Comparison of ENCODE assay signal across 10 mouse cellular contexts in the genomic region with DNA sequence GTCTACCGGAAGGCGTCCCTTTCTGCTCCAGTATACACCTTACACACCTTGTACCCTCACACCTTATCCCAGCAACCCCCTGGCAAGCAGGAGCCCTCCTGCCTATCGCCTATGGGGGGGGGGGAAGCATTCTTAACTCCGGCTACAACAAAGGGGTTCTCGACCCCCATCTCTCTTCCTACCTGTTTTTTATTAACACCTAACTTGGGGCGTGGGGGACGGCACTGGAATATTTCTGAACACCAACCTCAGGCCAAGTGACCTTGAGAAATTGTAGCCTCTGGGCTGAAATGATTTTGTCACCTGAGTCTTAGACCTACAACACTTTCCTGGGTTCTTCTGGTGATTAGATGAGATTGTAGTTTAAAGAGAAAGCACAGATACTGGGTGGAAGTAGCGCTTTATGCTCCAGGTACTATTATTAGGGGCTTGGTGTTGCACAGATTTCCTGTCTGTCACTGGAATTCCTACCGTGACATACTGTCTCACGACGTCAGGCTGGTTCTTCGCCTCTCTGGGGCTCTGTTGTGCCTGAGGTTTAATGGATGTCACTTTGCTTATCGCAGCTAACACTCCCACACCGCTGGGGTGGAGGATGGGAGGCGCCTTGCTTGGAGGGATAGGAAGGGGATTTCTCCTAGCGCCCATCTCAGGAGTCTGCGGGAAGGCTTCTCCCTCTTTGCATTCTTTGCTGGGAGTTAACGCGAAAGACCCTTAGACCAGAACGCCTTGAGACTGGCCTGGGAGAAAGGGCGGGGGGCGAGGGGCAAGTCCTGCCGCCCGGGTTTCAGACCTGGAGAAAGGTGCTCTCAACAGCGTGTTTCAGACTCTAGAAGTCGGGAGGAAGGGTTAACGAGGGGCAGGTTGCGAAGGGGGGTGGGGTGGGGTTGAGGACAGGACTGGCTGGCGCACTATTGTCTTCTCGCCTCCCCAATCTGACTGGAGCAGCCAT. TPM values are rescaled to one million over a fixed set of nuclear protein-coding genes. Genes with fewer than 3 reads are reported as not detected.
DNase-seq lines count a peak whose midpoint lies in the region; ATAC-seq and TF ChIP-seq lines count a peak whose summit lies in the region.
"Had no signal": no experiment of that assay in that cellular context is flagged by ENCODE, and none has a peak within 500 bp of the region (broad histone marks: within the 10 kb centered on the region; RNA-seq: fewer than 3 reads in every experiment).

No protein-coding gene starts in this region.

- H3K4me1 ChIP-seq in liver, embryonic 11.5 days (replicated peaks; ENCODE audit: control insufficient read depth, insufficient read depth, low read length) = peaks cover 15% of the 10 kb centered on the region
- H3K4me1 ChIP-seq in embryonic facial prominence, embryonic 14.5 days (ENCODE audit: control insufficient read depth, insufficient read depth, low read length) = peaks cover 21% of the 10 kb centered on the region
- peaks cover 4% of the 10 kb centered on the region; the same call in 1 of the 2 replicates for H3K4me1 ChIP-seq in hindbrain, postnatal 0 days (ENCODE audit: insufficient read depth, low read length)
- peaks cover 25% of the 10 kb centered on the region; the same call in 1 of the 2 replicates for H3K4me1 ChIP-seq in neural tube, embryonic 14.5 days (ENCODE audit: control insufficient read depth, insufficient read depth, low read length)

- H3K4me3 ChIP-seq in liver, embryonic 11.5 days (ENCODE audit: low read depth, low read length) = no peak overlapping the region; the same call in 1 of the 2 replicates
- no peak overlapping the region for H3K4me3 ChIP-seq in embryonic facial prominence, embryonic 14.5 days (ENCODE audit: low read depth, low read length)
- peak overlapping the region; percentile 48 for H3K4me3 ChIP-seq in hindbrain, postnatal 0 days (ENCODE audit: low read length)
- peak overlapping the region; percentile 44 for H3K4me3 ChIP-seq in neural tube, embryonic 14.5 days (ENCODE audit: low read depth, low read length)

- peak overlapping the region; percentile 31 for H3K4me2 ChIP-seq in liver, embryonic 11.5 days
- H3K4me2 ChIP-seq in embryonic facial prominence, embryonic 14.5 days (ENCODE audit: low read depth, low read length) = peak overlapping the region; percentile 58
- H3K4me2 ChIP-seq in hindbrain, postnatal 0 days (ENCODE audit: low read depth, low read length) = peak overlapping the region; percentile 59
- peak overlapping the region; percentile 67 for H3K4me2 ChIP-seq in neural tube, embryonic 14.5 days (ENCODE audit: low read depth, low read length)

- H3K9me3 ChIP-seq in liver, embryonic 11.5 days (ENCODE audit: control insufficient read depth, low read length) = no peaks in the 10 kb centered on the region
- no peaks in the 10 kb centered on the region for H3K9me3 ChIP-seq in embryonic facial prominence, embryonic 14.5 days (ENCODE audit: control insufficient read depth, low read length)
- no peaks in the 10 kb centered on the region for H3K9me3 ChIP-seq in hindbrain, postnatal 0 days (ENCODE audit: low read length)
- no peaks in the 10 kb centered on the region for H3K9me3 ChIP-seq in neural tube, embryonic 14.5 days (ENCODE audit: control insufficient read depth, low read length)

- H3K9ac ChIP-seq in liver, embryonic 11.5 days (ENCODE audit: low read depth, low read length) = no peak overlapping the region
- no peak overlapping the region; the same call in 1 of the 2 replicates for H3K9ac ChIP-seq in embryonic facial prominence, embryonic 14.5 days (ENCODE audit: low read depth, low read length)
- H3K9ac ChIP-seq in hindbrain, postnatal 0 days (replicated peaks; ENCODE audit: low read length) = peak overlapping the region; percentile 56
- H3K9ac ChIP-seq in neural tube, embryonic 14.5 days (replicated peaks; ENCODE audit: low read depth, low read length) = peak overlapping the region; percentile 77

- peaks cover 95% of the 10 kb centered on the region for H3K27me3 ChIP-seq in liver, embryonic 11.5 days (replicated peaks; ENCODE audit: control insufficient read depth, insufficient read depth, low read length)
- H3K27me3 ChIP-seq in embryonic facial prominence, embryonic 14.5 days (replicated peaks; ENCODE audit: control insufficient read depth, insufficient read depth, low read length) = peaks cover 100% of the 10 kb centered on the region
- H3K27me3 ChIP-seq in hindbrain, postnatal 0 days (ENCODE audit: insufficient read depth, low read length) = peaks cover 28% of the 10 kb centered on the region; the same call in 1 of the 2 replicates
- peaks cover 41% of the 10 kb centered on the region for H3K27me3 ChIP-seq in neural tube, embryonic 14.5 days (ENCODE audit: control insufficient read depth, insufficient read depth, low read length)

- H3K27ac ChIP-seq in liver, embryonic 11.5 days (ENCODE audit: low read depth, low read length) = no peak overlapping the region
- H3K27ac ChIP-seq in embryonic facial prominence, embryonic 14.5 days (replicated peaks; ENCODE audit: low read depth, low read length) = no peak overlapping the region
- H3K27ac ChIP-seq in hindbrain, postnatal 0 days = peak overlapping the region; percentile 85
- peak overlapping the region; percentile 91 for H3K27ac ChIP-seq in neural tube, embryonic 14.5 days (ENCODE audit: low read depth, low read length)
- H3K27ac ChIP-seq: macrophage had no signal

- WGBS in liver, embryonic 11.5 days = 4% methylated on average over 30 of the region's 30 CpGs
- WGBS in embryonic facial prominence, embryonic 14.5 days = 5% methylated on average over 27 of the region's 30 CpGs
- WGBS in hindbrain, postnatal 0 days = 7% methylated on average over 30 of the region's 30 CpGs
- WGBS in neural tube, embryonic 14.5 days = 6% methylated on average over 28 of the region's 30 CpGs

- H3K36me3 ChIP-seq in liver, embryonic 11.5 days (ENCODE audit: control insufficient read depth, insufficient read depth, low read length) = no peaks in the 10 kb centered on the region
- H3K36me3 ChIP-seq in embryonic facial prominence, embryonic 14.5 days (ENCODE audit: control insufficient read depth, insufficient read depth, low read length) = no peaks in the 10 kb centered on the region
- H3K36me3 ChIP-seq in hindbrain, postnatal 0 days (ENCODE audit: insufficient read depth, low read length) = no peaks in the 10 kb centered on the region
- H3K36me3 ChIP-seq in neural tube, embryonic 14.5 days (ENCODE audit: control insufficient read depth, insufficient read depth, low read length) = no peaks in the 10 kb centered on the region

- TF ChIP-seq CTCF in hindbrain, postnatal 0 days (IDR thresholded peaks at IDR 0.05; ENCODE audit: low read depth) = no peak

- no peak for ATAC-seq in liver, embryonic 11.5 days (replicated peaks; ENCODE audit: low FRiP score)
- no peak for ATAC-seq in embryonic facial prominence, embryonic 14.5 days (ENCODE audit: low read depth)
- no peak for ATAC-seq in hindbrain, postnatal 0 days
- no peak for ATAC-seq in neural tube, embryonic 14.5 days (ENCODE audit: low read depth)
- no peak for ATAC-seq in monocyte, adult 5-6 weeks (replicated peaks; ENCODE audit: insufficient number of reproducible peaks, low FRiP score, low TSS enrichment, poor library complexity, severe bottlenecking)

- no peak for DNase-seq in liver, embryonic 11.5 days (ENCODE audit: low spot score)
- no peak for DNase-seq in liver
- DNase-seq in embryonic facial prominence, embryonic 14.5 days (ENCODE audit: low spot score) = no peak
- peak; percentile 22 for DNase-seq in hindbrain, postnatal 0 days (ENCODE audit: low spot score)
- DNase-seq in urinary bladder, adult 2 months (ENCODE audit: low spot score) = no peak
- no peak for DNase-seq in frontal cortex, adult 2 months (ENCODE audit: extremely low spot score in 1 of 2, low spot score in 1 of 2)
- DNase-seq: right cerebral cortex, postnatal 4 days had no signal

RNA-seq across cellular contexts. Expression of a gene that starts 13.1 kb away (rescaled TPM):
- polyA plus RNA-seq in liver, embryonic 11.5 days (2014; fragmentation: Nextera tagmentation; extraction: Ambion mirVana) = 0.19 and 0.43 TPM in 2 replicates
- 0.08 and 0.31 TPM in 2 replicates for polyA plus RNA-seq in embryonic facial prominence, embryonic 14.5 days (2014; fragmentation: Nextera tagmentation; extraction: Ambion mirVana)
- 106 and 113 TPM in 2 replicates for total RNA-seq in hindbrain, postnatal 0 days (2014; rRNA removed)
- polyA plus RNA-seq in hindbrain, postnatal 0 days (2015; fragmentation: Nextera tagmentation; extraction: Ambion mirVana) = 108 and 113 TPM in 2 replicates
- 84.1 and 119 TPM in 2 replicates for polyA plus RNA-seq in neural tube, embryonic 14.5 days (2014; fragmentation: Nextera tagmentation; extraction: Ambion mirVana)
- polyA plus RNA-seq in urinary bladder, adult 2 months (2012; rRNA removed) = 0.12 TPM in 1 of 2 replicates, not detected in the other
- 891 and 1,276 TPM in 2 replicates for polyA plus RNA-seq in frontal cortex, adult 2 months (2012; rRNA removed)
- 0.38 to 1.6 TPM in 2 of 3 replicates, not detected in the other for total RNA-seq in monocyte, adult 5-6 weeks (2017)
- polyA plus RNA-seq: macrophage had no signal

RNA-seq across cellular contexts. Expression of a gene that starts 57.3 kb away (rescaled TPM):
- polyA plus RNA-seq in liver, embryonic 11.5 days (2014; fragmentation: Nextera tagmentation; extraction: Ambion mirVana) = not detected in 2 replicates
- 4.2 and 6.1 TPM in 2 replicates for polyA plus RNA-seq in embryonic facial prominence, embryonic 14.5 days (2014; fragmentation: Nextera tagmentation; extraction: Ambion mirVana)
- 0.43 and 1.8 TPM in 2 replicates for total RNA-seq in hindbrain, postnatal 0 days (2014; rRNA removed)
- polyA plus RNA-seq in hindbrain, postnatal 0 days (2015; fragmentation: Nextera tagmentation; extraction: Ambion mirVana) = 6.3 and 7.1 TPM in 2 replicates
- 1.0 and 1.2 TPM in 2 replicates for polyA plus RNA-seq in neural tube, embryonic 14.5 days (2014; fragmentation: Nextera tagmentation; extraction: Ambion mirVana)
- 0.78 and 1.3 TPM in 2 replicates for polyA plus RNA-seq in urinary bladder, adult 2 months (2012; rRNA removed)
- 0.94 and 1.0 TPM in 2 replicates for polyA plus RNA-seq in frontal cortex, adult 2 months (2012; rRNA removed)
- not detected in 3 replicates for total RNA-seq in monocyte, adult 5-6 weeks (2017)
- polyA plus RNA-seq: macrophage had no signal

Comparison
In these comparisons a context has a peak if more than half of its experiments do, and no peak if none do; other contexts are left out.
1. H3K27ac ChIP-seq: peak in hindbrain, postnatal 0 days (single experiment) and neural tube, embryonic 14.5 days (single experiment); none in liver, embryonic 11.5 days (single experiment) and embryonic facial prominence, embryonic 14.5 days (single experiment).
2. H3K4me3 ChIP-seq: peak in hindbrain, postnatal 0 days (single experiment) and neural tube, embryonic 14.5 days (single experiment); none in liver, embryonic 11.5 days (single experiment) and embryonic facial prominence, embryonic 14.5 days (single experiment).
3. H3K9ac ChIP-seq: peak in hindbrain, postnatal 0 days (single experiment) and neural tube, embryonic 14.5 days (single experiment); none in liver, embryonic 11.5 days (single experiment) and embryonic facial prominence, embryonic 14.5 days (single experiment).
4. RNA of a gene that starts 13.1 kb away (polyA plus RNA-seq): 891 to 1,276 TPM in frontal cortex, adult 2 months, 84.1 to 119 TPM in neural tube, embryonic 14.5 days and 108 to 113 TPM in hindbrain, postnatal 0 days; 0.19 to 0.43 TPM in liver, embryonic 11.5 days, 0.12 TPM in urinary bladder, adult 2 months and 0.08 to 0.31 TPM in embryonic facial prominence, embryonic 14.5 days; every median in the first group is over 10 times any median in the second.
5. Peak in every context shown above with its lines, with median percentiles within 50 percentile points of each other: H3K4me2 ChIP-seq.